7 mouse cellular contexts compared by ENCODE assay signal in the genomic region with DNA sequence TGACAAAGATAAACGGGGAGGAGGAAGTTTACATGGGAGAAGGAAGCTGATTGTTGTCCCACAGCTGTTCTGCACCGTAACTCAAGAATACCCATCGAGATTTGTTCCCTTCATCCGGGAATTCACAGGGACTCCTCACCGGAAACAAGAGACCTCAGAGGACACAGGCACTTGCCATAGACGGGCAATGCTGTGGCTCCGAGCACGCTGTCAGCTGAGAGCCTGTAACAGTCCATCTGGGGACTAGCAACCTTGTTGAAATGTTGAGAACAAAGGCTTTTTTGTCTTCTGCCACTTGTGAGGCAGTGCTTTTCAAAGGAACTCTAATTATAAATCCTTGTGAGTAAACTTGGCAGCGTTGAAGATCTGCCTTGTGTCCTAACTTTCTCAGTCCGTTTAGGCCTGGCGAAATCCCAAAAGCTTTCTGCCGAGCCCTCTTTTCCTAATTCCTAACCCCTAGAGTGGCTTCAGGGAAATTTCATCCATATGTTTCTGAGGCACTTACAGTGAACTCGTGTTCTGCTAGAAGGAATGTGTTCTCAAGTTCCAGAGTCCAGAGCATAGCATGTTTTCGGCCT. TPM values are rescaled to one million over a fixed set of nuclear protein-coding genes. Genes with fewer than 3 reads are reported as not detected.
DNase-seq lines count a peak whose midpoint lies in the region; ATAC-seq and TF ChIP-seq lines count a peak whose summit lies in the region.

No protein-coding gene starts in this region.

- H3K4me2 ChIP-seq in forebrain, embryonic 15.5 days (replicated peaks) = no peak overlapping the region
- no peak overlapping the region; the same call in 1 of the 2 replicates for H3K4me2 ChIP-seq in hindbrain, embryonic 14.5 days (replicated peaks)

- no peaks in the 10 kb centered on the region for H3K9me3 ChIP-seq in MEL (replicated peaks; ENCODE audit: insufficient read depth, low read length)
- no peaks in the 10 kb centered on the region for H3K9me3 ChIP-seq in forebrain, embryonic 15.5 days
- H3K9me3 ChIP-seq in hindbrain, embryonic 14.5 days (ENCODE audit: control insufficient read depth, low read length) = no peaks in the 10 kb centered on the region

- no peak for TF ChIP-seq EP300 in MEL (IDR thresholded peaks at IDR 0.05; ENCODE audit: low read depth in 1 of 2, low read length in 2 of 2)

- TF ChIP-seq POLR2A in MEL (IDR thresholded peaks at IDR 0.05; ENCODE audit: control insufficient read depth in 1 of 2, insufficient read depth in 1 of 2, low read depth in 1 of 2, low read length in 2 of 2, poor library complexity in 1 of 2) = peak; percentile 18 to 39; a peak in 1 of 4 replicates

- H3K4me1 ChIP-seq in MEL (ENCODE audit: control insufficient read depth in 1 of 2, insufficient read depth in 2 of 2, low read length in 2 of 2) = peaks cover 0 to 10% of the 10 kb centered on the region in 2 experiments; a peak in 1 of 4 replicates
- H3K4me1 ChIP-seq in forebrain, embryonic 15.5 days = peaks cover 26% of the 10 kb centered on the region
- peaks cover 18% of the 10 kb centered on the region for H3K4me1 ChIP-seq in hindbrain, embryonic 14.5 days (replicated peaks; ENCODE audit: control insufficient read depth, insufficient read depth, low read length)

- ATAC-seq in forebrain, embryonic 15.5 days (replicated peaks) = peak; percentile 41; the same call in 1 of the 2 replicates
- peak; percentile 63 for ATAC-seq in hindbrain, embryonic 14.5 days (ENCODE audit: low FRiP score)
- peak; percentile 46 for ATAC-seq in megakaryocyte progenitor cell, adult 5-6 weeks (replicated peaks; ENCODE audit: poor library complexity)

- DNase-seq in MEL (ENCODE audit: low read depth, low spot score) = peak; percentile 68
- peak; percentile 90 for DNase-seq in Muller cell, postnatal 12 days (ENCODE audit: inconsistent ontology term)
- peak; percentile 63 for DNase-seq in hindbrain, embryonic 14.5 days (ENCODE audit: low spot score)
- DNase-seq in left cerebral cortex, adult 18-20 months (ENCODE audit: low spot score in 2 of 2) = peak; percentile 12 to 24
- DNase-seq in testis, postnatal 14 days (ENCODE audit: low spot score) = peak; percentile 56

- H3K27ac ChIP-seq in MEL (ENCODE audit: control insufficient read depth, low read depth, low read length) = no peak overlapping the region
- H3K27ac ChIP-seq in forebrain, embryonic 15.5 days (replicated peaks) = peak overlapping the region; percentile 61
- H3K27ac ChIP-seq in hindbrain, embryonic 14.5 days = peak overlapping the region; percentile 69

- TF ChIP-seq CTCF in MEL (IDR thresholded peaks at IDR 0.05 in 2 of 3, conservative IDR thresholded peaks at IDR 0.05 in 1 of 3; ENCODE audit: control insufficient read depth in 1 of 3, insufficient read depth in 1 of 3, low read depth in 2 of 3, low read length in 3 of 3, poor library complexity in 1 of 3, severe bottlenecking in 1 of 3) = no peak

- peaks cover 0 to 3% of the 10 kb centered on the region in 2 experiments; a peak in 1 of 4 replicates for H3K36me3 ChIP-seq in MEL (ENCODE audit: control insufficient read depth in 1 of 2, insufficient read depth in 2 of 2, low read length in 2 of 2)
- H3K36me3 ChIP-seq in forebrain, embryonic 15.5 days = no peaks in the 10 kb centered on the region
- H3K36me3 ChIP-seq in hindbrain, embryonic 14.5 days (replicated peaks; ENCODE audit: control insufficient read depth, insufficient read depth) = no peaks in the 10 kb centered on the region

- peaks cover 0 to 2% of the 10 kb centered on the region in 2 experiments; a peak in 2 of 4 replicates for H3K27me3 ChIP-seq in MEL (ENCODE audit: control insufficient read depth in 1 of 2, insufficient read depth in 2 of 2, low read length in 2 of 2)
- H3K27me3 ChIP-seq in forebrain, embryonic 15.5 days = no peaks in the 10 kb centered on the region
- H3K27me3 ChIP-seq in hindbrain, embryonic 14.5 days (ENCODE audit: control insufficient read depth, insufficient read depth, low read length) = no peaks in the 10 kb centered on the region

- no peaks in the 10 kb centered on the region for H3K79me2 ChIP-seq in MEL (ENCODE audit: control insufficient read depth, insufficient read depth, low read length, poor library complexity)

- TF ChIP-seq RAD21 in MEL (IDR thresholded peaks at IDR 0.05; ENCODE audit: low read depth, low read length) = no peak

- 10% methylated on average over 14 of the region's 14 CpGs for WGBS in forebrain, embryonic 15.5 days
- 27% methylated on average over 14 of the region's 14 CpGs for WGBS in hindbrain, embryonic 14.5 days

- H3K9ac ChIP-seq in MEL (ENCODE audit: control insufficient read depth, low read depth, low read length, poor library complexity, severe bottlenecking) = peak overlapping the region; percentile 36; the same call in 1 of the 2 replicates
- no peak overlapping the region for H3K9ac ChIP-seq in forebrain, embryonic 15.5 days (replicated peaks)
- H3K9ac ChIP-seq in hindbrain, embryonic 14.5 days = no peak overlapping the region

- H3K4me3 ChIP-seq in MEL (ENCODE audit: control insufficient read depth in 1 of 2, insufficient read depth in 1 of 2, low read depth in 2 of 2, low read length in 2 of 2) = no peak overlapping the region
- no peak overlapping the region for H3K4me3 ChIP-seq in forebrain, embryonic 15.5 days
- H3K4me3 ChIP-seq in hindbrain, embryonic 14.5 days (replicated peaks; ENCODE audit: low read length) = no peak overlapping the region

TF ChIP-seq in MEL, 35 proteins besides CTCF, POLR2A, EP300 and RAD21:
- no peak for TF ChIP-seq JUND (IDR thresholded peaks at IDR 0.05; ENCODE audit: low read depth, low read length)
- TF ChIP-seq GATA1 (IDR thresholded peaks at IDR 0.05; ENCODE audit: low read depth, low read length) = peak; percentile 36; the same call in 1 of the 2 replicates
- TF ChIP-seq TBP (IDR thresholded peaks at IDR 0.05; ENCODE audit: low read depth, low read length) = peak; percentile 54
- TF ChIP-seq USF1 (IDR thresholded peaks at IDR 0.05; ENCODE audit: low read depth, low read length) = no peak
- no peak for TF ChIP-seq SMC3 (IDR thresholded peaks at IDR 0.05; ENCODE audit: low read depth, low read length)
- TF ChIP-seq HCFC1 (IDR thresholded peaks at IDR 0.05; ENCODE audit: low read depth, low read length) = peak; percentile 73

RNA-seq across cellular contexts. Expression of gene Cdhr3, which starts 18.3 kb away (rescaled TPM):
- total RNA-seq in MEL (2012; rRNA removed) = not detected in 2 replicates
- not detected for polyA plus RNA-seq in MEL (2012; ENCODE audit: insufficient read depth in 1 of 2, insufficient read length in 2 of 2, low read depth in 1 of 2, low replicate concordance in 2 of 2, missing spikeins in 1 of 2)
- polyA plus RNA-seq in forebrain, embryonic 15.5 days (2015; fragmentation: Nextera tagmentation; extraction: Ambion mirVana) = 0.20 and 0.29 TPM in 2 replicates
- 0.32 and 0.61 TPM in 2 replicates for polyA plus RNA-seq in hindbrain, embryonic 14.5 days (2014; fragmentation: Nextera tagmentation; extraction: Ambion mirVana)
- total RNA-seq in left cerebral cortex, adult 18-20 months (2021) = 1 to 10 TPM; 1.2 to 1.6 TPM
- not detected in 2 replicates for total RNA-seq in megakaryocyte progenitor cell, adult 5-6 weeks (2015)
- not detected in 2 replicates for total RNA-seq in megakaryocyte progenitor cell, adult 5-6 weeks (2017)

RNA-seq across cellular contexts. Expression of gene Atxn7l1, which starts 36.5 kb away (rescaled TPM):
- total RNA-seq in MEL (2012; rRNA removed) = 11.6 and 15.1 TPM in 2 replicates
- polyA plus RNA-seq in MEL (2012; ENCODE audit: insufficient read depth in 1 of 2, insufficient read length in 2 of 2, low read depth in 1 of 2, low replicate concordance in 2 of 2, missing spikeins in 1 of 2) = 10 to 100 TPM in 1 of 2 experiments, not detected in 1; 50.3 TPM
- polyA plus RNA-seq in forebrain, embryonic 15.5 days (2015; fragmentation: Nextera tagmentation; extraction: Ambion mirVana) = 15.4 and 17.6 TPM in 2 replicates
- 25.7 and 27.5 TPM in 2 replicates for polyA plus RNA-seq in hindbrain, embryonic 14.5 days (2014; fragmentation: Nextera tagmentation; extraction: Ambion mirVana)
- total RNA-seq in left cerebral cortex, adult 18-20 months (2021) = 10 to 100 TPM; 50.2 to 60.1 TPM
- 71.1 and 96.1 TPM in 2 replicates for total RNA-seq in megakaryocyte progenitor cell, adult 5-6 weeks (2015)
- total RNA-seq in megakaryocyte progenitor cell, adult 5-6 weeks (2017) = 33.1 and 37.4 TPM in 2 replicates

Comparison
In these comparisons a context has a peak if more than half of its experiments do, and no peak if none do; other contexts are left out.
1. DNase-seq: peak in every context shown above with its lines; median percentile 90 in Muller cell, postnatal 12 days; 68 in MEL; 63 in hindbrain, embryonic 14.5 days; 56 in testis, postnatal 14 days; 18 in left cerebral cortex, adult 18-20 months.